Mouse (Mus musculus): Measurements from ENCODE around the gene Serinc3.
A peak's percentile ranks its signal among the peaks of the same experiment; 100 is the strongest.
"Not testable (repeated sequence)": the region's sequence is repeated elsewhere in the genome, so short reads cannot be mapped to it uniquely, and the experiment has no call there.

Gene Serinc3

DNA sequence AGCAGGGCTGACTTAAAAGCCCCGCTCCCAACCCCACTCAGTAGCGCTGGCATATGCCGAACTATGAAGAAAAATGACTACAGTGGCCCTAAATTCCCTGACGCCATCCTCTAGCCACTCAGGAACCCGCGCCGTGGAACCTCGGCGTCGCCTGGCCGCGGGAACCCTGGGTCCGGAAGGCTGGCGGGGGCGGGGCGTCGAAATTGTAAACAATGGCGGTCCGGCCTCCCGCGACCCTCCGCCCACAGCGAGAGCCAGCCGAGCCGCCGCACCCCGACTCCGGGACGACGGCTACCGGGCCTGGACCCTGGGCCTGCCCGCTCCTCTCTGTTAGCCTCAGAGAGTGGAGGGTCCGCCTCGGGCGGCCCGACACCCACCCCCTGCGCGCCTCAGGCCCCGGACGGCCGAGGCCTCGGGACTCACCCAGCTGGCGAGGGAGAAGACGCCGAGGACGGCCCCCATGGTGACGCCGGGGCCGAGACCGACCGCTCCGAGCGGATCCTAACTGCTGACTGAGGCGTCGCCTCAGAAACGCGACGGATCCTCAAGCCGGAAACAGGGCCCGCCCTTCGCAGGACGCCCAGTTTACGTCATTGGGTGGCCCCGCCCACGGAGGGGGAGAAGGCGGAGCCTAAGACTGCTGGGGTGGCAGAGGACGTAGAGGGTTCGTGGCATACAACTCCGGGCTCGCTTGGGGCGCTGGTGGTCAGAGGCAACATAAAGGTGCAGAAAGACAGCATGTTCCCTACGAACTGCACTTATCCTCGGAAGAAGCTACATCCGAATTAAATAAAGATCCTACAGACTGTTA is at the start of gene Serinc3:
TSS of gene Serinc3 (minus strand) at position 557 of the 811 bp plus-strand sequence.
- DNase-seq: peak; percentile 99

DNA sequence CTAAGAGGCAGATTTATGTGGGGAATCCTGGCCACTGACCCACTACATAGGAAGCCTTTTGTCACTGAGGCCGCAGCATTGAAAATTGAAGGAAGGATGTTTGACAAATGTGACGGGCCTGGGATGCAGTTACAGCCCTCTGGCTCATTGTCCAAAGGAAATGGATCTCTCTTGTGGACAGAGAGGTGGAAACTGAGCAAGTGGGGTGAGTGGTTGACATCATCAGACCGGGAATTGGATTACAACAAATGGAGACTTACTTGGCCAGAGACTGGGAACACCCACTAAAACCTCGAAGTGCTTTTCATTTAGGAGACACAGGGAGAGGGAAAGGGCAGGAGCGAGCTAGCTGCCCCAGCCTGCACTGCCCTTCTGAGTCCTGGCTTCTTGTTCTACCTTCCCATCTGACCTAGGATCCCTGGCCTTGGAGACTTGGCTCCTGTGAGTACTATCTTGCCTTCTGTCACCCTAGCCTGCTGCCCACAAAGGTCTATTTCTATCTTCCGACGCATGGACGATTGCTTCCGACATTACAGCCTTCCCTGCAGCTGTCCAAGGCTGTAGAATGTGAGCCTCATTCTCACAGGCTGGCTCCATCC is 48.9 kb upstream of the Serinc3 start:
- peak; percentile 35 to 49 for DNase-seq

DNA sequence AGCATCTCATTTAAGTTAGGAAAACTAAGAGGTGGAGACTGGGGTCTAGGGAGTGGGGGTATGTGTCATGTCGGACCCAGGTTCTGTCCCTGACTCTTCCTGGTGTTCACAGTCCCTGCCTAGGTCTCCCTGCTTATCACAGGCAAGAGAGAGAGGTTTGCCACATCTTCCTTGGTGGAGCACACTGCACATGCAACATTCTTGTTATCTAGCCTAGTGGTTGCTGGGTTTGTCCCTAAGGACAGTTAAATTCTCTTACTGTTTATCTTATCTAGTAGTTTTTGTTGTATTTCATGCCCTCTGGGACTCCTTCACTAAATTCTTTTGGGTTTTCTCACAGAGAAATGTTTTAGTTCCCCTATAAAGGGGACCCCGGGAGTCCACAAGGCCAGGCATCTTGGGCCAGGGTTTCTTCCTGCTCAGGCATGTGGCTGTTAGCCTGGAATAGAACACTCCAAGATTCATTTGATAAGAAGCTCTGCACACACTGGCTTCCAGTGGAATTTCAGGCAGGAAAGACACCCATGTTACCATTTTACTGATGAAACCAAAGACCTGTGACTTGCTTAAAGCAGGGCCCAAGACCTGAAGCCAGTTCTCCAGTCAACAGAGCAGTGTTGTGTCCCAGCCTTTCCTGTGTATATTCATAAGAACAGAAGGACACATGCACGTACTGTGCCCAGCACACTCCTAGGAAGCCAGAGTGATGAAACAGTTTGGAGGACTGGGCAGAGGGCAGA is 48.1 kb upstream of the Serinc3 start:
- DNase-seq: peak in 1 of 2 experiments; percentile 27

DNA sequence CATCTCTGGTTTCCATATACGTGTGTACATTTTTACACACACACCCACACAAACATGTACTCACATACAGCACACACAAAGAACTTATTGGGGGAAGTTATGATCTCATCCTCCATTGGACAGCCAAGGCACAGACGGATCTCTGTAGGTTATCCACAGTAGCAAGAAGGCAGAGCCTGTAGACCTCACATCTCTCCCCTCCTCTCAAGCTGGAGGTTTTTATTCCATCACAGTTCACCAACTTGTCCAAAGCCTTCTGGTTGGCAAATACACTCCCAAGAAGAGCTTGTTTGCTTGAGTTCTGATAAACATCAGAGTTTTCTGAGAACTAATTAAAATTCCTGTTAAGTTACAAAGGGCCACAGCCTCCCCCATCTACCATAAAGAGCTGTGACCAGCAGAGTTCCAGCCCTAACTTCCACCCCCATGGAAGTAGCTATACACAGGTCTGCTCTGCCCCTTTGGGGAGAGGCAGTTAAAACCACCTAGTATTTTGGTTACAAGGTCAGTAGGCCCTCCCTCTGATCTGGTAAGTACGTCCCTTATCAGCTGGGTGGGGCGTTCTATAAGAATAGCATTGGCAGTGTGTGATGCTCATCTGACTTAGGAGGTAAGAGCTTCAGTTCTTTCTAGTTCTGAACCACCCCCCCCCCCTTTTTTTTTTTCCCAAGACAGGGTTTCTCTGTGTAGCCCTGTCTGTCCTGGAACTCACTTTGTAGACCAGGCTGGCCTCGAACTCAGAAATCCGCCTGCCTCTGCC is 47.1 kb upstream of the Serinc3 start:
- DNase-seq: no peak

DNA sequence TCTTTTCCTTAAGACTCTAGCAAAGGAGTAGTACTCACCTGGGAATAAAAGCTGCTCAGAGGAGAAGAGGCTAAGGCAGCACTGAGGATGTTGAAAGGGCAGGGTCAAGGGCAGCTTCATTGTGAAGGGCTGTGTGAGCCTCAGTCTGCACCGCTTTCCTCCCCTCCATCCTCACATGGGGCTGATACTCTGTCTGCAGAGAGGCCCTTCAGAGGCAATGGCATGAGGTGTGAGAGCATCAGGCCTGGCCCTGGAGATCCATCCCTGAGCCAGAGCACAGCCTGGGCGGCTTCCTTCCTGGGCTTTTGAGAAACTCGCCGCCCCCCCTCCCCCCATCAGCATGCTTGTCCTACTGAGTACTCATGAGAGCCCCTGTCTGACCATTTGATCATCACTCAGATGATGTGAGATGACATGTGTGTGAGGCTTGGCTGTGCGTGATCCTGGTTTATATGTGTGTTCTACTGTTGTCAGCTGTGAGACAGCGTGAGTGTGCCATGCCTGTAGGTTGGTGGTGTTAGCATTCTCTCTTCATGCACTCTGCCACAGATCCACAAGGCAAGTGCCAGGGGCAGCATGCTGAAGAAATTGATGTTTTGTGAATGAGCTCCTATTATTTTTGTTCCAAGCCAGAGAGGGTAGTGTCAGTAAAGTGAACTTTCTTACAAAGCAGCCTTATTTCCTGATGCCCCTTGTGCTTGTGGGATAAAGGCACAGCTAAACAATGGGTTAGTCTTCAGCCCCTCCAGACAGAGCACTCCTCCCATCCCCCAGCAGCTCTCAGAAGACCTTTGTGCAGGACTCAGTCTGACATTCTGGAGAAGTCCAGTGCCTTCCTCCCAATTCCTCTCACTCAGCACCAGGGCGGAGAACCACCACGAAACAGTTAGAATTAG is 45.7 kb upstream of the Serinc3 start:
- no peak for DNase-seq

DNA sequence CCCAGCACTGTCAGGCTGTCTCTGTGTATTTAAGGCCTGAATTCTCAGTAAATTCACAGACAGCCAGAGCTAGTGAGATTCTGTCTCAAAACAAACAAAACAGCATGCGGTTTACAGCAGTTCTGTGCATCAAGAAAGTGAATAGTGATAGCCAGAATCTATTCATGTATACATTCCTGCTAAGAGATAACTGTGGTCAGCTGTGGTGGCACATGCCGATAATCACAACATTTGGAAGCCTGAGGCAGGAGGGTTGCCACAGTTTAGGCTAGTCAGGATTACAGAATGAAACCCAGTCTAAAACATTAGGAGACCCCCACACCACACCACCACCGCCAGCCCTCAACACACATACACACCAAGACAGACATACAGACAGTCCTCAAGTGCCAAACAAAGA is 44.8 kb upstream of the Serinc3 start:
- no peak for DNase-seq

DNA sequence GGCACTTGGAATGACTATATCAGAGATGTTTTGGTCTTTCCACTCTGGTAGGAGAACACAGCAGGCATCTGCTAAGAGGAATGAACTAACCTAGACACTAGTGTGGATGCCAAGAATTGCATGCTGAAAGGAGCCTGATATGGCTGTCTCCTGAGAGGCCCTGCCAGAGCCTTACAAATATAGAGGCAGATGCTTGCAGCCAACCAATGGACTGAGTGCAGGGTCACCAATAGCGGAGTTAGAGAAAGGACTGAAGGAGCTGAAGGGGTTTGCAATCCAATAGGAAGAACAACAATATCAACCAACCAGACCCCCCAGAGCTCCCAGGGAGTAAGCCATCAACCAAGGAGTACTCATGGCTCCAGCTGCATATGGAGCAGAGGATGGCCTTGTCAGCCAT is 43.4 kb upstream of the Serinc3 start:
- DNase-seq: not testable (repeated sequence)

DNA sequence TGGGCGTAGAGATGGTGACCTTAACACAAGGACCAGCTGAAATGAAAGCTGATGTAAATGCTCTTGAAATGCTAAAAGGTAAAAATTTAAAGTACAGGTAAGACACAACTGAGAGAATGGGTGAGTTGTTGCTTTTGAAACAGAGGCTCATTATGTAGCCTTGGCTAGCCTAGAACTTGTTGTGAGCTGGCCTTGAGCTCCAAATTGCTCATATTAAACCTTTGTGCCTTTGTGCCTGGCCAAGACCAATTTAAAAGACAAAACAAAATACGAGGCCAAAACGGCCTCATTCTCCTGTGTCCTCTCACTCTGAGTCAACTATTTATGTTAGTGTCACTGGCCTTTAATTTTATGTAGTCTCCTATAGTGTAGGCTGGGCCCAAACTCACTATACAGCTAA is 42.0 kb upstream of the Serinc3 start:
- DNase-seq: no peak

DNA sequence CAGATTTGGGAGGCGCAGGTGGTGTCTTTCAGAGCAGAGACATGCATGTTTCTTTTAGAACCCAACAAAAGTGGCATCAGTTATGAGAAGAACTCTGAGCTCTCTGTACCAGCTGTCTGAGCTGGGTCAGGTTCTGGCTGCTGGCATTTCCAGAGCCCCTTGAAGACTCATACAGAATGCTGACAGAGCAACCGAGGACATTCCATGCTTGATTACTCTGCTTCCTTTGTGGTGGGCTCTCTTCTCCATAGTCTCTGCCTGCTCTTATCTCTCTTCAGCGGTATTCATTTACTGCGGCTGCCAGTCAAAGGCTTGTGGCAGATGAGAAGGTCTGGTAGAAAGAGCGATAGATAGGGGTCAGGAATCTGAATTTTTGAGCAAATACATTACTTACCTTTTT is 41.3 kb upstream of the Serinc3 start:
- no peak for DNase-seq

DNA sequence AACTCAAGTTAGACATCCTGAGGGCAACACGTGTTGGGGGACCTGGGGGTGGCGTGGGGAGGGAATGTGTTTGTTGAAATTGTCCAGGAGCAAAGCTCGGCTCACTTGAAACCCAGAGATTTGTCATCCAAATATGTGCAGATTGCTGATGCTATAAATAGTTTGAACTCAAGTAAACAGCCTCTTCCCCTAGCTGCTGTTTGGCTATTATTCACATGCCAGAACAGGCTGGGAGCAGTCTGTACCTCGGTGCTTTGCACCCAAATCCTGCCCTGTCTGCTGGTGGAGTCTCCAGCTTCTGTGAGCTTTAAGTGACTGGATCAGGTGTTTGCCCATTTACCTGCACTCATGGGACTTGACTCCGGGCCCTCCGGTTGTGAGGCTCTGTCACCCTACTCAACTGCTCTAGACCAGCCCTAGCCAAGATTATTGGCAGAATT is 40.9 kb upstream of the Serinc3 start:
- peak in 1 of 2 experiments; percentile 40 for DNase-seq

DNA sequence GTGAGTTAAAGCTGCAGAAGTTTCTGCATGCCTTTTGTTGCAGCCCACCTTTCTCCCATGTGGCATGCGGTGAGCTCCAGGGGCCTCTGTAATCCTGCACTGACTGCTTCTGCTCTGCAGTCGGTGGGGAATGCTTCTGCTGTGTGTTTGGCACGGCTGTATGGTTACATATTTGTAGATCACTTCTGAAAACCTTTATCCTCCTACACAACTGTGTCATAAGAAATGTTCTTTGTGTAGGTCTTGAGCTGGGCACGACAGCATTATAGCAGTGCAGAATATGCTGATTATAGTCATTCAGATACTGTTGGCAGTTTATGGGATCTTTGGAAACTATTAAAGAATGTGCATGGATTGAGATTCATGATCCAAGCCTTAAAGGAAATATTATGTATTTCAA is 40.4 kb upstream of the Serinc3 start:
- no peak for DNase-seq

DNA sequence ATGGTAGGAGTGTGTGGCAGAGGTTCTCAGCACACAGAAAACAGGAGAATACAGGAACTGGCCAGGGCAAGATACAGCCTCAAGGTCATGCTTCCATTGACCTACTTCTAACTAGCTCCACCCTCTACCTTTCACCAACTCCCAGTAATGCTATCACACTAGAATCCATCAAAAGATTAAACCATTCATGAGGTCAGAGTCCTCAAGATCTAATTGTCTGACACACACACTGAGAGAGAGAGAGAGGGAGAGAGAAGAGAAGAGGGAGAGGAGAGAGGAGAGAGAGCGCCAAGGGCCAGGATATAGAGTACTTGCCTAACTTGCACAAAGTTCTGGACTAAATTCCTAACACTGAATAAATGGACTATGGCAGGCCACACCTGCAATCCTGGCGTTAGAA is 37.4 kb upstream of the Serinc3 start:
- DNase-seq: no peak

DNA sequence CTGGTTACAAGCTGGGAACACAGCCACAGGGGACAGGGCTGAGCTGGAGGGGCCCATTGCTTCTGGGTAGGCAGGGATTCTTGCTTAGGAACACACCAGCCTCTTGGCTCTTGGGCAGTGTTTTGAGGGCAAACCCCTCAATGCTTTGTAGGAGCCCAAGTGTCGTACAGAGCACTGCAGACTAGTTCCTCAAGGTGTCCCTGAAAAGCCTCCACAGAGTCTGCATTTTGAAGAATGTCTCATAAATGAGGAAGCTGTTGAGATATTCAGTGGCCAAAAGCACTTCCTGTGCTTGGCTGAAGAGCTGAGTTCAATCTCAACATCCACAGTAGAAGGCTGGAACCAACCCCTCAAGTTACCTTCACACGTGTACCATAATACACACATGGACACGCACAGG is 31.8 kb upstream of the Serinc3 start:
- DNase-seq: no peak

DNA sequence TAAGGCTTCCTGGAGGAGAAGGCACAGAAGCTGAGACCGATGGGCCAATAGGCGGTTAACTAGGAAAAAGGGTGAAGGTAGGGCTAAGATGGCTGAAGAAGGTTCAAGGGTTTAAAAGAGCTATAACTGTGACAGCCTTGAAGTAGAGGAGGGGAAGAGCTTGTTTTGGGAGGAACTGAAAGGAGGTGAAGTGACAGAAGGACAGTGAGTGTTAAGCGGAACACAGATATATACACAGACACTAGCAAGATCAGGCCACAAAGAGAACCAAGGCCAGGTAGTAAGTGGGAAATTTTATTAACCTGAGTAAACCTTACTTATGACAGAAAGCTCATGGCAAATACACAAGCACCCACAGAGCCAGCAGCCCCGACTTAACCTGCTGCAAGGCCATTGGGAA is 31.4 kb upstream of the Serinc3 start:
- no peak for DNase-seq

DNA sequence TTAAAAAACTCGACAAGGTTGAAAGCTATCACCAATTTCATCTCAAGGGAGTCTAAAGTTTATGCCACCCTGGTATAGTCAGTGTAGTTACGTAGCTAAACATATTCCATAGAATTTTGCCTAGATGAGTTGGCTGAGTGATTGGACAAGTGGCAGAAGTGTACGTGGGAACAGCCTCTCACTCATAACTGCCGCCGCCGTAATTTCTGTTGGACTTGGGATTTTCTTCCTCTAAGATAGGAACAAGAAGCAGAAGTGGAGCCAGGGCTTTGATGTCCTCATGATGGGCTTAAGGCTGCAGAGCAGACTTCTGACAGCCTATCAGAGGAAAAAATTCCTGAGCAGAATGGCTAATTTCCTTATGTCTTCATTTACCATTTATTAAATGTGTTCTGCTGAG is 30.7 kb upstream of the Serinc3 start:
- no peak for DNase-seq

DNA sequence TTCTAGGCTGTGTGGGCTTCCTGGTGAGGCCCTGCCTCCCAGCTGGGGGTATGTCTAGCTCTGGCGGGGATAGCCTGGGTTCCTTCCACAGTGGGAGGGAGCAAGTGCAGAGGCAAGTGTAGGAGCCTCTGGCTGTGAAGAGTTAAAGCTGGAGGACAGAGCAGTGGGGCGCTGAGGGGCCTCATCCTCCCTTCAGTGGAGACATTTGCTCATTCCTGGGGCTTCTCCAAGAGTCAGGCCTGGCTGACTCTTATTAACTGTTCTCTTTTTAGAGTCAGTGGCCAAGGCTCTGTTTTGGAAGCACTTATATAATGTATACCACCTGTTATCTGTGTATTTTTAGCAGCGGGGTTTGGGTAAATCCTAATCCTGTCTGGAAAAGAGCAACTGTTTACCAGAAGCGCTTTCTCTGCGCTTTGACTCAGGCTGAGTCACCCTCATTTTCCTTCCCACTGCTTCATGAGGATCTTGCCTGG is 30.3 kb upstream of the Serinc3 start:
- peak; percentile 35 to 58 for DNase-seq

DNA sequence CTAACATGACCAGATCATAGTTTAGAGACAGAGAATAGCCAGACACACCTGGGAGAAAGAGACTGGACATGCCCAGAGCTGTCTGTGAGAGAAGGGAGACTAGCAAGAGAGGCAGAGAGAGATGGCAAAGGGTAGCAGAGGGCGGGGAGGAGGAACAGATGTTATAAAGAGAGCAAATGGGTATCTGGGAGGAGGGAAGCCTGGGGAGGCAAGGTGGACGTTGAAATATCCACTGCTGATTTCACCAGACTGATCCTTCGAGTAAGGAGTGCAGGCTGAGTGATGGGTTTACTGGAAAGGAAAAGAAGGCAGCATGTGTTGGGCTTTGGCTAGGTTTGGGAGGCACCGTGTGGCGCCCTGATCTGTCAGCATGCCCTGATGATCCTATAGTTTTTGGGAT is 29.5 kb upstream of the Serinc3 start:
- no peak for DNase-seq

DNA sequence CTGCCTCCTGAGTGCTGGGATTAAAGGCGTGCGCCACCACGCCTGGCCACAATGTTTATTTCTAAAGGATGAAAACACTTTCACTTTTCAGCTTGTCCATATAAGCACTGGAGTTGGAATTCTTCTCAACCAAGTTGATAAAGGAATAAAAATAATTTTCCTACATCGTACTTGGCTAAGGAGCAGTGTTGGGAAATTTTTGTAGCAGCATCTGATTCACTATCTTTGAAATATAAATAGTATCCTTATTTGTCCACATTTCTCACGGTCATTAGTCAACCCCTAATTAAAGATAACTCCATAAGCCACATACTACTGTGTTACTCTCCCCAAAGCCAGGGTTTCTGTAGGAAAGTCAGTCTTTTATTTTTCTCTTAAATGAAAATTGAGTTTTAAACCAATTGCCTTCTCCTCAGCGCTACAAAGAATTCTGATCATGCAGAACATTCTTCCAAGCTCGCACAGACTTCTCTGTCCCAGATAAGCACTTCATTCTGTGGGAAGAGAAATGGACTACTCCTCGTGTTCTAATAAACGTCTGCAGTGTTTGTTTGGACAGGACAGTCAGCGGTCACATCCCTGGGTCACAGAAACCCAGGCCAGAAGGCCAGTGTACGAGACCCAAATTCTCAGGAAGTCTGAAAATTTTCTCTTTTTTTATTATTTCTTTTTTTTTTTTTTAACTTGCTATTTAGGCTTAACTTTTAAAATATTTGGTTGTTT is 26.1 kb upstream of the Serinc3 start:
- no peak for DNase-seq

DNA sequence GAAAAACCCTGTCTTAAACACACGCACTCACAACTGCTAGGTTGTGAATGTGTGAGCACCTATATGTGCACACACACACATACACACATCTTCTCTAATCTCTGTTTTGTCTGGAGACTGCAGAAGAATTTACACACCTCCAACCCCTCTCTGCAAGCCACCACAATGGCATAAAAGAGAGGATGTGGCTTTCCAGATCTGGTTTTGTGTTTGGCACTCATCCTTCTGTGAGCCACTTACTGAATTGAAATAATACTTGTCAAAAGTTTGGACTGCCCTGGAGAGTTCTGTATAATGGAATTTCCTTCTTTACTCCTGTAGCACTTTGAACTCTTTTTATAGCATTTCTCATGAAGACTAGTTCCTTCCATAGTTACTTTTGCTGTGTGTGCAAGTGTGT is 22.1 kb upstream of the Serinc3 start:
- DNase-seq: no peak

DNA sequence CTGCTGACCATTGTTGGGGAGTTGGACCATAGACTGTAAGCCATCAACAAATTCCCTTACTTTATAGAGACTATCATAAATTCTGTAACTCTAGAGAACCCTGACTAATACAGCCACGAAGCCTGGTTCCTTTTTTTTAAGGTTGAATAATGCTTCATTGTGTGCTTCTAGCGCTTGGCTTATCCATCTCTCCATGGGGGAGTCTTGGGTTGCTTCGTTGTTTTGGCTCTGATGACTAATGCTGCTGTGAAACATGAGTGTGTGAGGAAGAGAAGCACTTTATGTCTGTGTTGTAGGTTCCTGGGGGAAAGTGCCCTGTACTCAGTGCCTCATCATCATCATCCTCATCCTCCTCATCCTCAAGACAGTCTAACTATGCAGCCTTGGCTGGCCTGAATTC is 19.0 kb upstream of the Serinc3 start:
- no peak for DNase-seq

DNA sequence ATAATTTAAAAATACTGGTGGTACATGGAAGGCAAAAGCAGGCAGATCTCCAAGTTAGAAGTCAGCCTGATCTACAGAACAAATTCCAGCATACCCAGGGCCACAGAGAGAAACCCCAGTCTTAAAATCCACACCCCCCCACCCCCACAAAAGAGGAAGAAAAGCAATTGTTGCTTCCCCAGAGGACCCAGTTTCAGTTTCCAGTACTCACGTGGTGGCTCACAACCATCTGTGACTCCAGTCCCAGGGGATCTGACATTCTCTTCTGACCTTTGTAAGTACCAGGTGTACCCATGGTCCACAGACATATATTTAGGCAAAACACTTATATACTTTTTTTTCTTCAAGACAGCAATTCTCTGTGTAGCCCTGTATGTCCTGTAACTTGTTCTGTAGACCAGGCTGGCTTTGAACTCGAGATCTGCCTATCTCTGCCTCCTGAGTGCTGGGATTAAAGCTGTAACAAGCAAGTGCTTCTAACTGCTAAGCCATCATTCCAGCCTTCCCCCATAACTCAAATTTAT is 17.8 kb upstream of the Serinc3 start:
- no peak for DNase-seq

Data from kidney, postnatal 4 days (tissue).